Mouse (Mus musculus) megakaryocyte, embryonic 14.5 days (primary cell): Measurements from ENCODE around the gene Myo1b.

Experiments
- FLI1 ChIP-seq: IDR thresholded peaks from 2 replicates; pipeline ENCODE4 v1.6.1; 2012; ENCODE audit warnings: low read length, inconsistent platforms, mixed read lengths
- GATA1 ChIP-seq: IDR thresholded peaks from 3 replicates; pipeline ENCODE4 v1.6.1; 2012; ENCODE audit warnings: mixed read lengths, low read length, inconsistent platforms, borderline replicate concordance

GRCm38 (mm10) chr1:51905073-51905472 lies 10.8 kb downstream of the Myo1b start:
- TF ChIP-seq FLI1: no peak
- TF ChIP-seq GATA1: no peak
